Comparison of ENCODE assay signal across 16 mouse cellular contexts in the genomic region with DNA sequence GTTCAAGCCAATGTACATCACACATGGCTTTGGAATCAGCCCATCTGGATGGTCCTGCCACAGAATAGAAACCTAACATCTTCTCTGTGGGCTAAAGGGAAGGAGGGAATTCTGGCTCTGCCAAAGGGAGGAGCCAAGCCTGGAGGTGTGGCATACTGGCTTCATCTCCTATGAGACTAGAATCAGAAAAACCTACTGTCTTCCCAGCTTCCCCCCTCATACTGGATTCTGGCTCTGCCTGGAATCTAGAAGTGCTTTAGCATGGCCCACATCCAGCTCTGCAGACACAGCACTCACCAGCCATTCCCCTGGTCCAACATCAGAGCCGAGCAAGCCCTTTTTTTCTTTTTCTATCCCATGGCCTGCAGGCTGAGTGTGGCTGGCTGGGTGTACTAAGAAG.
DNase-seq lines count a peak whose midpoint lies in the region; ATAC-seq lines count a peak whose summit lies in the region.
"Had no signal": no experiment of that assay in that cellular context is flagged by ENCODE, and none has a peak within 500 bp of the region (broad histone marks: within the 10 kb centered on the region; RNA-seq: fewer than 3 reads in every experiment).

No protein-coding gene starts in this region.

- no peak for ATAC-seq in hindbrain, embryonic 11.5 days (ENCODE audit: low FRiP score)
- ATAC-seq in hindbrain, embryonic 14.5 days (ENCODE audit: low FRiP score): no peak
- ATAC-seq in lung, embryonic 15.5 days (ENCODE audit: borderline replicate concordance, extremely low read depth, low FRiP score, low TSS enrichment): no peak; the same call in 1 of the 2 replicates
- peak; percentile 76; the same call in 1 of the 2 replicates for ATAC-seq in hindbrain, embryonic 16.5 days
- ATAC-seq: CD4-positive, CD25-positive, alpha-beta regulatory T cell, adult 4 months had no signal

- H3K27me3 ChIP-seq in hindbrain, embryonic 11.5 days (ENCODE audit: control insufficient read depth, insufficient read depth, low read length): no peaks in the 10 kb centered on the region
- no peaks in the 10 kb centered on the region for H3K27me3 ChIP-seq in hindbrain, embryonic 14.5 days (ENCODE audit: control insufficient read depth, insufficient read depth, low read length)
- no peaks in the 10 kb centered on the region for H3K27me3 ChIP-seq in lung, embryonic 15.5 days
- no peaks in the 10 kb centered on the region for H3K27me3 ChIP-seq in hindbrain, embryonic 16.5 days (replicated peaks; ENCODE audit: control insufficient read depth, insufficient read depth, low read length)
- H3K27me3 ChIP-seq: embryonic facial prominence, embryonic 12.5 days; limb, embryonic 13.5 days had no signal

- peaks cover 14% of the 10 kb centered on the region for H3K4me1 ChIP-seq in hindbrain, embryonic 11.5 days (replicated peaks; ENCODE audit: control insufficient read depth, insufficient read depth, low read length)
- peaks cover 23% of the 10 kb centered on the region for H3K4me1 ChIP-seq in hindbrain, embryonic 14.5 days (replicated peaks; ENCODE audit: control insufficient read depth, insufficient read depth, low read length)
- H3K4me1 ChIP-seq in lung, embryonic 15.5 days: peaks cover 58% of the 10 kb centered on the region
- peaks cover 19% of the 10 kb centered on the region for H3K4me1 ChIP-seq in hindbrain, embryonic 16.5 days (ENCODE audit: control insufficient read depth, insufficient read depth, low read depth, low read length)

- WGBS in hindbrain, embryonic 11.5 days: 72% methylated on average over 1 of the region's 1 CpGs
- 70% methylated on average over 1 of the region's 1 CpGs for WGBS in hindbrain, embryonic 14.5 days
- 42% methylated on average over 1 of the region's 1 CpGs for WGBS in lung, embryonic 15.5 days
- WGBS in hindbrain, embryonic 16.5 days: 47% methylated on average over 1 of the region's 1 CpGs

- H3K4me2 ChIP-seq in hindbrain, embryonic 11.5 days (replicated peaks; ENCODE audit: low read depth, low read length): no peak overlapping the region
- no peak overlapping the region for H3K4me2 ChIP-seq in hindbrain, embryonic 14.5 days (replicated peaks)
- no peak overlapping the region for H3K4me2 ChIP-seq in lung, embryonic 15.5 days
- H3K4me2 ChIP-seq in hindbrain, embryonic 16.5 days (ENCODE audit: low read length): no peak overlapping the region
- H3K4me2 ChIP-seq: embryonic facial prominence, embryonic 12.5 days; limb, embryonic 13.5 days had no signal

- no peaks in the 10 kb centered on the region for H3K36me3 ChIP-seq in hindbrain, embryonic 11.5 days (ENCODE audit: control insufficient read depth, insufficient read depth, low read length)
- no peaks in the 10 kb centered on the region for H3K36me3 ChIP-seq in hindbrain, embryonic 14.5 days (replicated peaks; ENCODE audit: control insufficient read depth, insufficient read depth)
- H3K36me3 ChIP-seq in lung, embryonic 15.5 days: no peaks in the 10 kb centered on the region
- H3K36me3 ChIP-seq in hindbrain, embryonic 16.5 days (ENCODE audit: control insufficient read depth, insufficient read depth, low read length): no peaks in the 10 kb centered on the region
- H3K36me3 ChIP-seq: embryonic facial prominence, embryonic 12.5 days; limb, embryonic 13.5 days had no signal

- no peak overlapping the region for H3K4me3 ChIP-seq in hindbrain, embryonic 11.5 days (ENCODE audit: low read depth, low read length)
- H3K4me3 ChIP-seq in hindbrain, embryonic 14.5 days (replicated peaks; ENCODE audit: low read length): no peak overlapping the region
- H3K4me3 ChIP-seq in lung, embryonic 15.5 days: no peak overlapping the region
- H3K4me3 ChIP-seq in hindbrain, embryonic 16.5 days (ENCODE audit: low read length): no peak overlapping the region
- H3K4me3 ChIP-seq: embryonic facial prominence, embryonic 12.5 days; limb, embryonic 13.5 days had no signal

- no peaks in the 10 kb centered on the region for H3K9me3 ChIP-seq in hindbrain, embryonic 11.5 days (ENCODE audit: control insufficient read depth, low read length)
- no peaks in the 10 kb centered on the region for H3K9me3 ChIP-seq in hindbrain, embryonic 14.5 days (ENCODE audit: control insufficient read depth, low read length)
- no peaks in the 10 kb centered on the region for H3K9me3 ChIP-seq in lung, embryonic 15.5 days
- no peaks in the 10 kb centered on the region for H3K9me3 ChIP-seq in hindbrain, embryonic 16.5 days (ENCODE audit: control insufficient read depth, low read length)
- H3K9me3 ChIP-seq: embryonic facial prominence, embryonic 12.5 days; limb, embryonic 13.5 days had no signal

- no peak for DNase-seq in hindbrain, embryonic 11.5 days (ENCODE audit: low spot score)
- DNase-seq in hindbrain, embryonic 14.5 days (ENCODE audit: low spot score): no peak
- DNase-seq in lung, postnatal 25 days (ENCODE audit: low spot score): no peak
- DNase-seq in brain, adult 2 months (ENCODE audit: low read depth, low spot score): peak; percentile 58
- DNase-seq in cerebellum, adult 9-10 months: no peak
- DNase-seq: cerebellum, postnatal 25 days; heart, adult 11 months; kidney, adult 18-20 months; lung, postnatal 14 days; right cerebral cortex, postnatal 4 days; thymus, postnatal 14 days had no signal

- H3K9ac ChIP-seq in hindbrain, embryonic 11.5 days (ENCODE audit: low read depth, low read length): peak overlapping the region; percentile 15; the same call in 1 of the 2 replicates
- H3K9ac ChIP-seq in hindbrain, embryonic 14.5 days: no peak overlapping the region
- no peak overlapping the region for H3K9ac ChIP-seq in lung, embryonic 15.5 days
- H3K9ac ChIP-seq in hindbrain, embryonic 16.5 days (ENCODE audit: low read depth, low read length): no peak overlapping the region
- H3K9ac ChIP-seq: embryonic facial prominence, embryonic 12.5 days; limb, embryonic 13.5 days had no signal

- no peak overlapping the region for H3K27ac ChIP-seq in hindbrain, embryonic 11.5 days (ENCODE audit: low read depth, low read length)
- no peak overlapping the region for H3K27ac ChIP-seq in hindbrain, embryonic 14.5 days
- H3K27ac ChIP-seq in lung, embryonic 15.5 days: peak overlapping the region; percentile 84
- no peak overlapping the region for H3K27ac ChIP-seq in hindbrain, embryonic 16.5 days (ENCODE audit: low read depth, low read length)
- H3K27ac ChIP-seq: embryonic facial prominence, embryonic 12.5 days; limb, embryonic 13.5 days had no signal
